22 mouse cellular contexts compared by ENCODE assay signal in the genomic region with DNA sequence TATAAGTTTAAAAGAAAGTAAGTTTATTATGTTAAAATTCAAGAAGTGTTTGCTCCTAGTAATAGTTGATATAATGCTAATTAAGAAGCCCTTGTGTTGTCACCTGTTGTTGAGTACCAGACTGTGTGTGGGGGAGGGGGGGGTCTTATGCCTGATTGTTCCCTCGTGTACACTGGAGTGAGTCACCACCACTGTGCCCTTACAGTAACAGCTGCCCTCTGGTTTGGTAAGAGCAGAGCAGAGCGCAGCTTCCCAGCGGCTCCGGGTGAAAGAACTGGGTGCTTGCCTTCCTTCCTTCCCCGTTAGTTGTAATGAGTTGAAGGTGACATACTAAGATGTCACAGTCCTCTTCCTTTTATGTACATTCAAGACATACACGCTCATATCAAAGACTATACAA.
DNase-seq lines count a peak whose midpoint lies in the region; ATAC-seq and TF ChIP-seq lines count a peak whose summit lies in the region.
"Had no signal": no experiment of that assay in that cellular context is flagged by ENCODE, and none has a peak within 500 bp of the region (broad histone marks: within the 10 kb centered on the region; RNA-seq: fewer than 3 reads in every experiment).

No protein-coding gene starts in this region.

- no peak overlapping the region for H3ac ChIP-seq in C2C12 (ENCODE audit: control insufficient read depth, insufficient read length, low read depth)
- H3ac ChIP-seq in myocyte (ENCODE audit: control insufficient read depth, insufficient read length): no peak overlapping the region

- peak; percentile 21 to 40 for DNase-seq in adrenal gland, postnatal 36 days
- no peak for DNase-seq in adrenal gland, adult 18-20 months (ENCODE audit: low spot score in 2 of 2)
- DNase-seq in 416B (ENCODE audit: low read depth): peak; percentile 58
- DNase-seq in frontal cortex, postnatal 25 days (ENCODE audit: low spot score in 2 of 2): no peak
- DNase-seq: adrenal gland, postnatal 10 days; B cell, adult 2 months; cerebellum, adult 11 months; cerebellum, adult 18-20 months; cerebellum, adult 8-10 months; cerebellum, adult 9-11 months; cerebellum, postnatal 14 days; cerebellum, postnatal 36 days; embryo, embryonic 11 days; forebrain, postnatal 0 days had no signal

- TF ChIP-seq CTCF in C2C12 (IDR thresholded peaks at IDR 0.05; ENCODE audit: control insufficient read depth, insufficient read depth, insufficient read length): no peak

- no peaks in the 10 kb centered on the region for H3K79me2 ChIP-seq in C2C12 (ENCODE audit: control insufficient read depth, insufficient read depth)
- no peaks in the 10 kb centered on the region for H3K79me2 ChIP-seq in myocyte (ENCODE audit: control insufficient read depth, insufficient read depth)

- H3K27ac ChIP-seq in hindbrain, embryonic 12.5 days: no peak overlapping the region
- H3K27ac ChIP-seq: embryonic facial prominence, embryonic 13.5 days; embryonic facial prominence, embryonic 15.5 days; forebrain, embryonic 13.5 days; forebrain, embryonic 15.5 days had no signal

- H3K4me3 ChIP-seq in C2C12 (ENCODE audit: insufficient read depth, poor library complexity, severe bottlenecking): no peak overlapping the region
- H3K4me3 ChIP-seq in myocyte: no peak overlapping the region
- no peak overlapping the region for H3K4me3 ChIP-seq in hindbrain, embryonic 12.5 days
- H3K4me3 ChIP-seq: embryonic facial prominence, embryonic 13.5 days; embryonic facial prominence, embryonic 15.5 days; erythroblast, embryonic 14.5 days; forebrain, embryonic 13.5 days; forebrain, embryonic 15.5 days had no signal

- H3K36me3 ChIP-seq in C2C12 (ENCODE audit: control insufficient read depth, insufficient read depth) (peaks cover 5% of the 10 kb centered on the region), myocyte (ENCODE audit: control insufficient read depth, insufficient read depth) (peaks cover 3% of the 10 kb centered on the region)
- peaks cover 5% of the 10 kb centered on the region; the same call in 1 of the 2 replicates for H3K36me3 ChIP-seq in hindbrain, embryonic 12.5 days

- peak overlapping the region; percentile 27 for H3K4me2 ChIP-seq in myocyte (ENCODE audit: low read depth)
- H3K4me2 ChIP-seq in hindbrain, embryonic 12.5 days (replicated peaks): no peak overlapping the region
- H3K4me2 ChIP-seq: embryonic facial prominence, embryonic 13.5 days; embryonic facial prominence, embryonic 15.5 days; forebrain, embryonic 13.5 days; forebrain, embryonic 15.5 days had no signal

- no peak for TF ChIP-seq POLR2A in myocyte (IDR thresholded peaks at IDR 0.05; ENCODE audit: insufficient read length, low read depth)

- no peak overlapping the region for H3K9ac ChIP-seq in hindbrain, embryonic 12.5 days
- H3K9ac ChIP-seq: embryonic facial prominence, embryonic 13.5 days; embryonic facial prominence, embryonic 15.5 days; forebrain, embryonic 13.5 days; forebrain, embryonic 15.5 days; forebrain, postnatal 0 days had no signal

- H3K27me3 ChIP-seq in C2C12 (ENCODE audit: control insufficient read depth, insufficient read depth, insufficient read length): no peaks in the 10 kb centered on the region
- no peaks in the 10 kb centered on the region for H3K27me3 ChIP-seq in myocyte (ENCODE audit: control insufficient read depth, insufficient read depth, insufficient read length)
- H3K27me3 ChIP-seq in hindbrain, embryonic 12.5 days: no peaks in the 10 kb centered on the region
- H3K27me3 ChIP-seq: embryonic facial prominence, embryonic 13.5 days; embryonic facial prominence, embryonic 15.5 days; forebrain, embryonic 13.5 days; forebrain, embryonic 15.5 days had no signal

- H3K9me3 ChIP-seq in hindbrain, embryonic 12.5 days (replicated peaks): no peaks in the 10 kb centered on the region
- H3K9me3 ChIP-seq: embryonic facial prominence, embryonic 13.5 days; embryonic facial prominence, embryonic 15.5 days; forebrain, embryonic 13.5 days; forebrain, embryonic 15.5 days had no signal

- 88% methylated on average over 6 of the region's 6 CpGs for WGBS in hindbrain, embryonic 12.5 days

- no peak for ATAC-seq in hindbrain, embryonic 12.5 days (ENCODE audit: low FRiP score)
- ATAC-seq: forebrain, embryonic 13.5 days; forebrain, embryonic 15.5 days; forebrain, postnatal 0 days had no signal

- H3K4me1 ChIP-seq in hindbrain, embryonic 12.5 days: peaks cover 12% of the 10 kb centered on the region

- no peaks in the 10 kb centered on the region for H3K79me3 ChIP-seq in C2C12 (ENCODE audit: low read depth)

TF ChIP-seq in C2C12, 6 proteins besides CTCF, POLR2A, EP300 and RAD21:
- TF ChIP-seq MYOG (IDR thresholded peaks at IDR 0.05; ENCODE audit: control insufficient read depth, extremely low read depth, insufficient read length) (no peak), MYOD1 (IDR thresholded peaks at IDR 0.05; ENCODE audit: control insufficient read depth, insufficient read length, low read depth) (peak; percentile 71)

TF ChIP-seq in myocyte, 11 proteins besides CTCF, POLR2A, EP300 and RAD21:
- no peak for TF ChIP-seq REST (IDR thresholded peaks at IDR 0.05; ENCODE audit: insufficient read depth, insufficient read length)
- peak in 2 of 3 experiments; percentile 78 to 91 for TF ChIP-seq MYOD1 (IDR thresholded peaks at IDR 0.05; ENCODE audit: control insufficient read depth in 1 of 3, insufficient read length in 2 of 3, low read depth in 2 of 3)
- TF ChIP-seq MAX (IDR thresholded peaks at IDR 0.05; ENCODE audit: low read depth): no peak
- peak in 2 of 3 experiments; percentile 71 to 91 for TF ChIP-seq MYOG (IDR thresholded peaks at IDR 0.05; ENCODE audit: control insufficient read depth in 1 of 3, insufficient read depth in 1 of 3, insufficient read length in 2 of 3, low read depth in 2 of 3)
- peak; percentile 20 for TF ChIP-seq TCF3 (IDR thresholded peaks at IDR 0.05; ENCODE audit: insufficient read length, low read depth)
- peak; percentile 29 for TF ChIP-seq TCF12 (IDR thresholded peaks at IDR 0.05; ENCODE audit: insufficient read depth, poor library complexity, severe bottlenecking)

Comparison
In these comparisons a context has a peak if more than half of its experiments do, and no peak if none do; other contexts are left out.
1. DNase-seq: peak in adrenal gland, postnatal 36 days (2 of 2) and 416B (single experiment); none in adrenal gland, adult 18-20 months (0 of 2) and frontal cortex, postnatal 25 days (0 of 2).